Mouse (Mus musculus) G1E (cell line): ENCODE data around the gene Trim27.

Source experiments
- CTCF ChIP-seq: IDR thresholded peaks from 2 replicates; pipeline ENCODE4 v1.5.1; 2012; ENCODE audit warnings: low read depth, low read length, inconsistent platforms, mixed read lengths
- GATA1 ChIP-seq: IDR thresholded peaks from 2 replicates; pipeline ENCODE4 v1.6.1; 2012; ENCODE audit warnings: borderline replicate concordance, low read length, inconsistent platforms, mixed read lengths
- POLR2AphosphoS5 ChIP-seq: IDR thresholded peaks from 2 replicates; pipeline ENCODE4 v1.6.1; 2012; ENCODE audit warnings: low read depth, low read length, inconsistent platforms; ENCODE audit not compliant: insufficient replicate concordance

GRCm38 (mm10) chr13:21179367-21179723 is at the start of gene Trim27:
- no peak for TF ChIP-seq CTCF
- TF ChIP-seq GATA1 = no peak
- TF ChIP-seq POLR2AphosphoS5 = no peak
